Mouse (Mus musculus) stomach, adult 2 months (tissue): Measurements from ENCODE around the gene Gfer. TPM values are rescaled to one million over a fixed set of nuclear protein-coding genes. Genes with fewer than 3 reads are reported as not detected.

Source experiments
- polyA plus RNA-seq: library from polyadenylated mRNA; depleted of rRNA; stranded (reverse); fragments of >200 nt; gene quantifications from 2 replicates; pipeline ENCODE4 v1.2.3, GENCODE M21; 2012; rRNA removed

Gfer gene
- 7.2 and 30.2 TPM in 2 replicates for polyA plus RNA-seq

GRCm38 (mm10) chr17:24696011-24696697, at the start of gene Gfer, which contains the start of gene Noxo1:
TSS of gene Gfer (minus strand) at chr17:24696156.
TSS of gene Noxo1 (plus strand) at chr17:24696234.

GRCm38 (mm10) chr17:24736330-24737051, 40.5 kb upstream of the Gfer start, which contains the start of gene Msrb1:
TSS of gene Msrb1 (plus strand) at chr17:24736642.

GRCm38 (mm10) chr17:24727618-24728017, 31.7 kb upstream of the Gfer start, which contains the start of gene Rpl3l:
TSS of gene Rpl3l (plus strand) at chr17:24727820.

GRCm38 (mm10) chr17:24724184-24724583, 28.2 kb upstream of the Gfer start, which contains the start of gene Ndufb10:
TSS of gene Ndufb10 (minus strand) at chr17:24724478.

GRCm38 (mm10) chr17:24717943-24718342, 22.0 kb upstream of the Gfer start, which contains the start of the genes Rnf151 and Rps2:
TSS of gene Rnf151 (minus strand) at chr17:24718063.
TSS of gene Rps2 (plus strand) at chr17:24718116.

GRCm38 (mm10) chr17:24706982-24707800, 11.2 kb upstream of the Gfer start, which contains the start of gene Tbl3:
TSS of gene Tbl3 (minus strand) at chr17:24707660.

GRCm38 (mm10) chr17:24689251-24690081, 6.5 kb downstream of the Gfer start, which contains the start of gene Syngr3:
TSS of gene Syngr3 (minus strand) at chr17:24689955.

GRCm38 (mm10) chr17:24669545-24670245, 26.3 kb downstream of the Gfer start, which contains the start of gene Zfp598:
TSS of gene Zfp598 (plus strand) at chr17:24669687.

GRCm38 (mm10) chr17:24658017-24658758, 37.8 kb downstream of the Gfer start, which contains the start of gene Npw:
TSS of gene Npw (minus strand) at chr17:24658457.

GRCm38 (mm10) chr17:24650070-24650616, 45.8 kb downstream of the Gfer start, which contains the start of gene Slc9a3r2:
TSS of gene Slc9a3r2 (minus strand) at chr17:24650327.

Other genes with a start within 250 kb of the Gfer start
- 36.0 and 36.4 TPM in 2 replicates for gene E4f1, start 225.8 kb downstream of the Gfer start, polyA plus RNA-seq
- gene Pgp, start 225.8 kb downstream of the Gfer start, polyA plus RNA-seq = 31.9 and 71.4 TPM in 2 replicates
- gene Bricd5, start 222.3 kb downstream of the Gfer start, polyA plus RNA-seq = 0.89 and 2.0 TPM in 2 replicates
- gene Mlst8, start 217.1 kb downstream of the Gfer start, polyA plus RNA-seq = 17.7 and 18.0 TPM in 2 replicates
- 0.31 and 0.43 TPM in 2 replicates for gene Caskin1, start 207.6 kb downstream of the Gfer start, polyA plus RNA-seq
- gene Traf7, start 168.2 kb downstream of the Gfer start, polyA plus RNA-seq = 69.9 and 81.7 TPM in 2 replicates
- gene Rab26, start 161.9 kb downstream of the Gfer start, polyA plus RNA-seq = 0.52 and 0.64 TPM in 2 replicates
- gene Pkd1, start 146.3 kb downstream of the Gfer start, polyA plus RNA-seq = 28.7 and 31.6 TPM in 2 replicates
- 76.4 and 92.7 TPM in 2 replicates for gene Tsc2, start 63.5 kb downstream of the Gfer start, polyA plus RNA-seq
- 4.2 and 7.1 TPM in 2 replicates for gene Nthl1, start 63.5 kb downstream of the Gfer start, polyA plus RNA-seq
- 79.0 and 91.9 TPM in 2 replicates for gene Slc9a3r2, start 45.8 kb downstream of the Gfer start, polyA plus RNA-seq
- 82.5 and 162 TPM in 2 replicates for gene Npw, start 37.7 kb downstream of the Gfer start, polyA plus RNA-seq
- 38.5 and 39.1 TPM in 2 replicates for gene Zfp598, start 26.5 kb downstream of the Gfer start, polyA plus RNA-seq
- gene Syngr3, start 6.2 kb downstream of the Gfer start, polyA plus RNA-seq = 1.4 and 1.7 TPM in 2 replicates
- 11.3 and 12.3 TPM in 2 replicates for gene Noxo1, start 78 bp upstream of the Gfer start, polyA plus RNA-seq
- gene Tbl3, start 11.5 kb upstream of the Gfer start, polyA plus RNA-seq = 25.5 and 30.0 TPM in 2 replicates
- 0.13 and 0.33 TPM in 2 replicates for gene Rnf151, start 21.9 kb upstream of the Gfer start, polyA plus RNA-seq
- gene Rps2, start 22.0 kb upstream of the Gfer start, polyA plus RNA-seq = 1,596 and 3,241 TPM in 2 replicates
- 158 and 263 TPM in 2 replicates for gene Ndufb10, start 28.3 kb upstream of the Gfer start, polyA plus RNA-seq
- gene Rpl3l, start 31.7 kb upstream of the Gfer start, polyA plus RNA-seq = 2.5 and 3.6 TPM in 2 replicates
- 78.4 and 78.5 TPM in 2 replicates for gene Msrb1, start 40.5 kb upstream of the Gfer start, polyA plus RNA-seq
- 3.0 and 3.9 TPM in 2 replicates for gene Hs3st6, start 56.8 kb upstream of the Gfer start, polyA plus RNA-seq
- not detected in 2 replicates for gene Meiob, start 108.1 kb upstream of the Gfer start, polyA plus RNA-seq
- gene Hagh, start 144.0 kb upstream of the Gfer start, polyA plus RNA-seq = 37.2 and 61.0 TPM in 2 replicates
- gene Fahd1, start 154.2 kb upstream of the Gfer start, polyA plus RNA-seq = 5.4 and 6.5 TPM in 2 replicates
- gene Igfals, start 169.8 kb upstream of the Gfer start, polyA plus RNA-seq = 2.3 and 5.1 TPM in 2 replicates
- gene Nubp2, start 190.2 kb upstream of the Gfer start, polyA plus RNA-seq = 17.6 and 19.5 TPM in 2 replicates
- gene Spsb3, start 190.5 kb upstream of the Gfer start, polyA plus RNA-seq = 55.4 and 87.4 TPM in 2 replicates
- 12.9 and 16.6 TPM in 2 replicates for gene Eme2, start 198.9 kb upstream of the Gfer start, polyA plus RNA-seq
- 92.5 and 285 TPM in 2 replicates for gene Mrps34, start 199.0 kb upstream of the Gfer start, polyA plus RNA-seq
- gene Nme3, start 200.3 kb upstream of the Gfer start, polyA plus RNA-seq = 25.7 and 28.0 TPM in 2 replicates
- gene Mapk8ip3, start 240.8 kb upstream of the Gfer start, polyA plus RNA-seq = 31.3 and 37.0 TPM in 2 replicates